Comparison of ENCODE assay signal across 21 mouse cellular contexts in genomic region chr1:97625427-97625826, GRCm38 (mm10).
"Had no signal": no experiment of that assay in that cellular context is flagged by ENCODE, and none has a peak within 500 bp of the region (broad histone marks: within the 10 kb centered on the region; RNA-seq: fewer than 3 reads in every experiment).

No protein-coding gene starts in this region.

- DNase-seq: kidney, adult 2 months; kidney, postnatal 10 days; kidney, postnatal 36 days; layer of hippocampus, postnatal 36 days; liver; lung, adult 18-20 months; lung, postnatal 14 days; lung, postnatal 4 days; right cerebral cortex, adult 18-20 months; right cerebral cortex, postnatal 14 days; right cerebral cortex, postnatal 4 days; thymus, adult 18-20 months; thymus, postnatal 36 days had no signal

- H3K27me3 ChIP-seq: limb, embryonic 13.5 days; liver, embryonic 12.5 days; liver, embryonic 15.5 days; lung, embryonic 15.5 days; midbrain, embryonic 13.5 days had no signal

- H3K27ac ChIP-seq: limb, embryonic 10.5 days; limb, embryonic 13.5 days; liver, embryonic 12.5 days; liver, embryonic 15.5 days; lung, embryonic 15.5 days; midbrain, embryonic 13.5 days had no signal

- H3K9ac ChIP-seq: limb, embryonic 13.5 days; liver, embryonic 12.5 days; liver, embryonic 15.5 days; lung, embryonic 15.5 days; midbrain, embryonic 13.5 days had no signal

- H3K36me3 ChIP-seq: limb, embryonic 10.5 days; limb, embryonic 13.5 days; lung, embryonic 15.5 days; midbrain, embryonic 13.5 days had no signal

- H3K4me3 ChIP-seq: limb, embryonic 10.5 days; limb, embryonic 13.5 days; liver, embryonic 12.5 days; liver, embryonic 15.5 days; lung, embryonic 15.5 days; midbrain, embryonic 13.5 days; myocyte had no signal

- H3K4me2 ChIP-seq: limb, embryonic 13.5 days; liver, embryonic 12.5 days; liver, embryonic 15.5 days; lung, embryonic 15.5 days; midbrain, embryonic 13.5 days had no signal

- H3K9me3 ChIP-seq: limb, embryonic 10.5 days; limb, embryonic 13.5 days; liver, embryonic 12.5 days; liver, embryonic 15.5 days; lung, embryonic 15.5 days; midbrain, embryonic 13.5 days had no signal

- ATAC-seq: liver, embryonic 12.5 days; midbrain, embryonic 13.5 days; midbrain, embryonic 16.5 days had no signal

- H3K4me1 ChIP-seq: limb, embryonic 13.5 days; liver, embryonic 15.5 days; lung, embryonic 15.5 days had no signal
